Mouse (Mus musculus) C2C12 (cell line): ENCODE measurements at regions not wholly inside any gene's neighbourhood (a gene's known extent, or its start where the extent isn't known, plus 50 kb on each side); places are given as distances from the start of the nearest gene placed in this dataset.

ENCODE experiments used
- CEBPB ChIP-seq: IDR thresholded peaks from one replicate; pipeline ENCODE4 v1.6.1; 2011; ENCODE audit warnings: low read depth, mild to moderate bottlenecking, control low read depth, moderate library complexity
- CTCF ChIP-seq: IDR thresholded peaks from one replicate; pipeline ENCODE4 v1.5.1; 2011; ENCODE audit not compliant: control insufficient read depth, insufficient read depth, insufficient read length
- MAX ChIP-seq: IDR thresholded peaks from one replicate; pipeline ENCODE4 v1.6.1; 2011; ENCODE audit warnings: mild to moderate bottlenecking, control low read depth
- MYOD1 ChIP-seq: IDR thresholded peaks from one replicate; pipeline ENCODE4 v1.6.1; 2011; ENCODE audit warnings: low read depth; ENCODE audit not compliant: control insufficient read depth, insufficient read length
- MYOG ChIP-seq: IDR thresholded peaks from one replicate; pipeline ENCODE4 v1.6.1; 2011; ENCODE audit not compliant: control insufficient read depth, insufficient read length; ENCODE audit errors: extremely low read depth
- USF1 ChIP-seq: IDR thresholded peaks from one replicate; pipeline ENCODE4 v1.6.1; 2011; ENCODE audit warnings: low read depth, mild to moderate bottlenecking, control low read depth, moderate library complexity

DNA sequence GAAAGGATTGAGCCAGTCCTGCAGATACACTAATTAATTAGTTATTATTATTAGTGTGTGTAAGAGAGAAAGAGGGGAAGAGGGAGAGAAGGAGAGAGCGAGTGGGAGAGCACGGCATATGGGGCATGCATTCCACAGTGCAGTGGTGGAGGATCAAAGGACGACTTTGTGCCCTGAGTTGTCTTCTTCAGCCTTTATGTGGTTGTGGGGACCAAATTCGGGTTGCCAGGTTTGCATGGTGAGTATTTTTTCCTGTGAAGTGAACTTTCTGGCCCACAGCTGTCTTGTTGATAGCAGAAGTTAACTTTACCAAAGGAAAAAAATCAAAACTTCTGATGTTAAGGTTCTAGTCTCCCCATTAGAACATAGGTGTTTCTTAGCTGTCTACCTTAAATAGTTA is 182.5 kb upstream of the Bcl6 start:
- TF ChIP-seq MYOD1 (no peak), CTCF (no peak), MAX (no peak), USF1 (no peak), MYOG (no peak), CEBPB (no peak)
